Mouse (Mus musculus): ENCODE results near the gene Clasp1.

DNA sequence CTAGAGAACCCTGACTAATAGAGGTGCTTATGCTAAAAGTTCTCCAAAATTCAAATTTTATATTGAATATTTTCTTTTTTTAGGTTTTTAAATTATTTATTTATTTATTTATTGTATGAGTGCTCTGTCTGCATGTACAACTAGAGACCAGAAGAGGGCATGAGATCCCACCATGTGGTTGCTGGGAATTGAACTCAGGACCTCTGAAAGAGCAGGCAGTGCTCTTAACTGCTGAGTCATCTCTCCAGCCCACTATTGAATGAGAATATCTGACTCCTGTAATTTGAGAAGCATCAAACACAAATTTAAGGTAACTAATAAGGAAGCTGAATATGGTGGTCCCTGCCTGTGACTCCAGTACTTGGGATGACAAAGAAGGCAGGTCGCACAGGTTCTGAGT, 20.9 kb upstream of the Clasp1 start:
- TF ChIP-seq CTCF (IDR thresholded peaks at IDR 0.05; ENCODE audit: borderline replicate concordance, insufficient read depth, low read length) (no peak), POLR2A (IDR thresholded peaks at IDR 0.05; ENCODE audit: low read depth, low read length) (no peak)
